Mouse (Mus musculus) cerebellum, adult 2 months (tissue): ENCODE data around the gene Limk1.

Experiments used
- CTCF ChIP-seq: fragments of 200-500 bp; IDR thresholded peaks from 2 replicates; pipeline ENCODE4 v1.5.1; 2011; ENCODE audit warnings: low read depth, mild to moderate bottlenecking, control low read depth, low read length, moderate library complexity, borderline replicate concordance; ENCODE audit not compliant: insufficient read depth
- POLR2A ChIP-seq: fragments of 200-500 bp; IDR thresholded peaks from 2 replicates; pipeline ENCODE4 v1.6.1; 2011; ENCODE audit warnings: low read length, control low read depth, borderline replicate concordance; ENCODE audit not compliant: insufficient read depth

DNA sequence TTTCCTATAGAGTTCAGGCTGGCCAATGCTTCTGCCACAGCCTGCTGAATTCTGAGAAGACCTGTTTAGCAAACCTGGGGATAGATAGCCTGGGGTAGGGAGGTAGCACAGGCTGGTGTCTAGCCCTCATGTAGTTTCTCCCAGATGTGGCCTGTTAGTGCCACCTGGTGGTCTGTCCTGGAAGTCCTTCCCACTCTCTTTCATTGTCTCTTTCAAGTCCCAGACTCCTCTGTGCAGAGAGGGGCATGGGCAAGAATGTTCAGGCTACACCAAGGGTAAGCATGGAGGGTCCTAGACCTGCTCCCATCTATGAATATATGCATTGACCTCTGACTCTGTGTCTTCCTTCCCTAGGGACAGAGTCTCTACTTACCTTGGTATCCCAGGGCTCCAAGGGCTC, 15.8 kb upstream of the Limk1 start:
- peak; percentile 91 for TF ChIP-seq CTCF
- no peak for TF ChIP-seq POLR2A
